Mouse (Mus musculus): ENCODE results near the gene Aldh1a2.
A peak's percentile ranks its signal among the peaks of the same experiment; 100 is the strongest.

The Aldh1a2 gene

GRCm38 (mm10) chr9:71215248-71216035 lies at the start of gene Aldh1a2:
Gene Aldh1a2 (plus strand): TSS chr9:71215789.
- DNase-seq (ENCODE audit: low read depth), result peak; percentile 21

- DNase-seq (ENCODE audit: low read depth), result no peak
These were observed 49.4 kb upstream of the Aldh1a2 start for GRCm38 (mm10) chr9:71166019-71166705.

GRCm38 (mm10) chr9:71166871-71167465 lies 48.6 kb upstream of the Aldh1a2 start:
- DNase-seq (ENCODE audit: low read depth), result no peak

- DNase-seq (ENCODE audit: low read depth), result no peak
These were observed 47.9 kb upstream of the Aldh1a2 start for GRCm38 (mm10) chr9:71167473-71168215.

GRCm38 (mm10) chr9:71168511-71168910 lies 47.1 kb upstream of the Aldh1a2 start, which contains the start of gene Aqp9:
Gene Aqp9 (minus strand): TSS chr9:71168682.
- DNase-seq (ENCODE audit: low read depth), result no peak

GRCm38 (mm10) chr9:71173533-71173932 lies 42.1 kb upstream of the Aldh1a2 start:
- DNase-seq (ENCODE audit: low read depth), result no peak

- DNase-seq (ENCODE audit: low read depth), result peak; percentile 38
These were observed 41.1 kb upstream of the Aldh1a2 start for GRCm38 (mm10) chr9:71174316-71174975.

GRCm38 (mm10) chr9:71175686-71176085 lies 39.9 kb upstream of the Aldh1a2 start:
- DNase-seq (ENCODE audit: low read depth), result no peak

GRCm38 (mm10) chr9:71179276-71179896 lies 36.2 kb upstream of the Aldh1a2 start:
- no peak for DNase-seq (ENCODE audit: low read depth)

- no peak for DNase-seq (ENCODE audit: low read depth)
These were observed 35.5 kb upstream of the Aldh1a2 start for GRCm38 (mm10) chr9:71179964-71180700.

GRCm38 (mm10) chr9:71185285-71185684 lies 30.3 kb upstream of the Aldh1a2 start:
- no peak for DNase-seq (ENCODE audit: low read depth)

GRCm38 (mm10) chr9:71185823-71186222 lies 29.8 kb upstream of the Aldh1a2 start:
- DNase-seq (ENCODE audit: low read depth), result no peak

- no peak for DNase-seq (ENCODE audit: low read depth)
These were observed 28.2 kb upstream of the Aldh1a2 start for GRCm38 (mm10) chr9:71187396-71187795.

GRCm38 (mm10) chr9:71188647-71189415 lies 26.8 kb upstream of the Aldh1a2 start:
- DNase-seq (ENCODE audit: low read depth), result peak; percentile 80

- DNase-seq (ENCODE audit: low read depth), result no peak
These were observed 16.8 kb upstream of the Aldh1a2 start for GRCm38 (mm10) chr9:71198826-71199225.

GRCm38 (mm10) chr9:71202265-71202664 lies 13.3 kb upstream of the Aldh1a2 start:
- DNase-seq (ENCODE audit: low read depth), result no peak

GRCm38 (mm10) chr9:71209299-71209698 lies 6.3 kb upstream of the Aldh1a2 start:
- no peak for DNase-seq (ENCODE audit: low read depth)

- no peak for DNase-seq (ENCODE audit: low read depth)
These were observed 4.7 kb upstream of the Aldh1a2 start for GRCm38 (mm10) chr9:71210870-71211269.

- DNase-seq (ENCODE audit: low read depth), result no peak
These were observed 2.0 kb upstream of the Aldh1a2 start for GRCm38 (mm10) chr9:71213636-71214035.
